Mouse (Mus musculus) left cerebral cortex, adult 8-10 months (tissue): ENCODE results near the gene Gm20388. TPM values are rescaled to one million over a fixed set of nuclear protein-coding genes. Genes with fewer than 3 reads are reported as not detected.

Experiments used
- DNase-seq, 2 experiments: peaks; one replicate each; pipeline ENCODE4 v3.0.0; 2022; ENCODE audit warnings: low spot score in 2 of 2
- total RNA-seq, 4 experiments: library from RNA; stranded (reverse); gene quantifications; 2 replicates each; pipeline ENCODE4 v1.2.4; 2022

Gene Gm20388
- total RNA-seq, 4 experiments from 2014 or later: 10.4 to 20.8 (median 16.4) TPM

DNA sequence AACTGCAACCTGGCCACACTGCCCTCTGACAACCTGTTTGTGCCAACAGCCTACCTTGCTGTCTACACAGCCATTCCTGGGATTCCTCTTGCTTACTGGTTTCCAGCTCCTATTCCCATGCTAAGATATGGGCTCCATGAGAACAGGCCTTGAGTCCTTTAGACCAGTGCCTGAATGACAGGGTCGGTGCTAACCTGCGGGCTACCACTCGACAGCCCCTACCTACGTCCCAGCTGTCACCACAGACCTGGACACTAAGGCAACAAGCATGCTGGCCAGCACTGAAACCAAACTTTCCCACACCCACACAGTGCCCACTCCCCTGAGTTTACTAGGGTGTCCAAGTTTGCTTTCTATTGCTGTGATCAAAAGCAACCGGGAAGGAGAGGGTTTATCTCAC lies 1917.1 kb downstream of the Gm20388 start:
- DNase-seq: no peak

DNA sequence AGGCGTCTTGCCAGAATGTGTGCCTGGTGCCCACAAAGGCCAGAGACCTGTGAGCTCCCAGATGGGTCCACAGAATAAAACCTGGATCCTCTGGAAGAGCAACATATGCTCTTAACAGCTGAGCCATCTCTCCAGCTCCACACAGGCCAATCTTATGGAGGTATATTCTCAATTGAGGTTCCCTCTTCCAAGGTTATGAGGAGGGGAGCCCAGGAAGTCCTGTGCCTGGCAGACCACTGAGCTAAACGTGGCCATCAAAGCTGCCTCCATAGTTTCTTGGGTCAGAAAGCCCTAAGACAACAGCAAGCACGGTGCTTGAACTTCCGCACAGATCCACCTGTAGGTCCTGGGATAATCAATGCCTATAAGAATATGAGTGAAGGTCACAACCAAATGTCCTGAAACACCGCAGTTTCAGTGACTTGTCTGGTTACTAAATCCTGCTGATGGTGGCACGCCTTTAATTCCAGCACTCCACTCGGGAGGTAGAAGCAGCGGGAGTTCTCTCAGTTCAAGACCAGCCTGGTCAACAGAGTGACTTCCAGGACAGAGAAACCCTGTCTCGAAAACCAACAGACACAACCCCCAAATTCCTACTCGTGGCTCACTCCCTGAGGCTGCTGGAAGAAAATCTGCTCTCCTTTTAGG lies 1917.9 kb downstream of the Gm20388 start:
- DNase-seq: no peak

DNA sequence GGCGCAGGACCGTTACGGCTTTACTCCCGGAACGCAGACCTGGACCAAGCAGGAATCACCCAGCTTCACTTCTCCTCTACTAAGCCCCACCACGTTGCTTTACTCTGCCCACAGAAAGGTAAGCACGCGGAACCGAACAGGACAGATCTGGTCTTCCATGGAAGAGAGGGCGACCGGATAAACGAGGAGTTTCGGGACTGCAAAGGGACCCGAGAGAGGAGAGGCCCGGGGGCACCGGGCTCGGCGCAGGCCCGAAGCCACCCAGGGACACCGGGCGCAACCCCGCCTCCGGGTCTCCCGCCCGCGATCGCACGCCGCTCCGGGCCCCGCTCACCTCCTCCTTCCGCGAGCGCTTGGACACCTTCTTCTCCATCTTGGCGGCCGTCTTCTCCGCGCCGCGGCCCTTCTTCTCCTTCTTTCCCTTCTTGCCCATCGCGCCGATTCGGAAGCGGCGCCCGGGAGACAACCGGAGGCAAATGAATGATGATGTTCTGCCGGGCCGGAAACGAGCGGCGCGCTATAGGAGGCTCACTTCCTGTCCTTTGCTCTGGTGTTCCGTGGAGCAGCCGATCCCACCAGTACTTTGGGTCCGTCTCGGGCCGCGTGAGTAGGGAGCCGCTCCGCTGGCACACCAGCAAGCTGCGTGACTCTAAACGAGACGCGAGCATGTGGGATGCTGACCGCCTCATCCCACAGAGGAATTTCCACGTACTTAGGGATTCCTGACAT lies 1918.6 kb downstream of the Gm20388 start, which contains the start of gene Klhdc4:
TSS of gene Klhdc4 (minus strand) at position 522 of the 729 bp plus-strand sequence.
- DNase-seq: peak; percentile 79 to 87

DNA sequence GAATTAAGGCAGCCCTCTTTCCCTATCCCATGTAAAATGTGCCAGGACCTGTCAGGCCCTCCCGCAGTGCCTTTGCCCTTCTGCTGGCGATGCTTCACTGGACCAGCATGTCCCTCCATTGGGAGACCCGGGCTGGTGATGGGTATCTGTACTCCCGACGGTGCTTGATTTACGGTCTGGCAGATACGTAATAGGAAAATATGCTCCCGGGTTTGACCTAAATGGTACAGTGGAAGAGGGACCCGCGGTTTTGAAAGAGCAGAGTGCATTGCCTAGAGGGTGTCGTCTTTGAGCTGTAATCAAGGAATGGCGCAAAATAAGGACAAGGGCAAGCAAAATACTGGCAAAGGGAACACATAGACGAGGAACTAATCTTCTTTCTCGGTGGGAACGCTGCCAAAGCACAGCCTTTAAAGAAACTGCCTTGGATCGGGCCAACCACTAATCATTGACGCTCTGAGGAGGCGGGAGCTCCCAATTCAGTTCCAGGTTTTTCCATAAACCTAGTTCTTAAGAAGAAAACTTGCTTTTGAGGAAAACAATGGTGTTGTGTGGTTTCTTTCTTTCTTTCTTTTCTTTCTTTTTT lies 1919.2 kb downstream of the Gm20388 start:
- DNase-seq: peak in 1 of 2 experiments; percentile 62

DNA sequence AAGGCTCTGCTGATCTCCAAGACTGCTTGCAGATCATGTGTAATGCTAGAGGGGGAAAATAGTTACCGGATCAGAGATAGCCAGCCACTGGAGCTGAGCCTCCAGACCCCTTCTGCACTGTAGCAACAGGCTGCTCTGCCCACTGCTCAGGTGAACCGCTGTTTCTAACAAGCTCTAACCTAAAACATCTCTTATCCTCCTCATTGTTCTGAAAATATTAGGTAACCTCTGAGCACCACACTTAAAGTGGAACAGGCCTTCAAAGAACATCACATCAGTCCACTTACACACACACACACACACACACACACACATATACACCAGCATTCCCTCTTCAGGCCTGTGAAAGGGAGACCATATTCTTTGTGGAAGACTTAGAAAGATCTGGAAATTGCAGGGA lies 1921.4 kb downstream of the Gm20388 start:
- no peak for DNase-seq

DNA sequence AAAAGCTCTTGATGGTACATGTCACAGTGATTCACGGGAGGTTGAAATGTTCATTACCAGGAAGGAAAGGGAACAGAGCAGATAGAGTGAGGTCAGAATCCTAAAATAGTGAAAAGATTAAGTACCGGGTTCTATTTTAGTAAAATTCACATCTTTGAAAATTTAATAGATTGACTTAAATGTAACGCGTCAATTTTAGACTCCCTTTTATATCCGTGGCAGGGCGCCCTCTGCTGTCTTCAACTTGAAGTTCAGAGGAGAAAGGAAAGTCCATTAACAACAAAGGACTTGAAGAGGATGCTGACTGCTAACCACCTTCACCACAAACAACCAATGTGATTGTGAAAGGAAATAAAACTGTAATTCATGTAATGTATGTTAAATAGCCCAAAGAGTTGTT lies 1921.9 kb downstream of the Gm20388 start:
- DNase-seq: peak in 1 of 2 experiments; percentile 57

DNA sequence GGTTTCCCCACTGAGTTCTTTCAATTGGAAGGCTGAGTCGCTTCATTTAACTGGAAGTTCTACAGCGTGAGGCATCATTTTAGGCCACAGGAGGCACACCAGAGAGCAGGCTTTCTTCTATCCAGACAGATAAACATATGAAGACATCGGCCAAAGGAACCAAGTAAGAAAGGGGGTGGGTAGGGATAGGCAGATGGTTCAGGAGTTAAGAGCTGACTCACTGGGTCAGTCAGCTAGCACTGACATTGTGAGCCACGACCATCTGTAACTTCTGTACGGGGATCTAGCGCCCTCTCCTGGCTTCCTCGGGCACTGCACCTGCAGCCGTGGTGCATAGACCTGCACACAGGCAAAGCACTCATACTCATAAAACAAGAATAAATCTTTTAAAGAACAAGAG lies 1930.6 kb downstream of the Gm20388 start:
- DNase-seq: peak in 1 of 2 experiments; percentile 79

DNA sequence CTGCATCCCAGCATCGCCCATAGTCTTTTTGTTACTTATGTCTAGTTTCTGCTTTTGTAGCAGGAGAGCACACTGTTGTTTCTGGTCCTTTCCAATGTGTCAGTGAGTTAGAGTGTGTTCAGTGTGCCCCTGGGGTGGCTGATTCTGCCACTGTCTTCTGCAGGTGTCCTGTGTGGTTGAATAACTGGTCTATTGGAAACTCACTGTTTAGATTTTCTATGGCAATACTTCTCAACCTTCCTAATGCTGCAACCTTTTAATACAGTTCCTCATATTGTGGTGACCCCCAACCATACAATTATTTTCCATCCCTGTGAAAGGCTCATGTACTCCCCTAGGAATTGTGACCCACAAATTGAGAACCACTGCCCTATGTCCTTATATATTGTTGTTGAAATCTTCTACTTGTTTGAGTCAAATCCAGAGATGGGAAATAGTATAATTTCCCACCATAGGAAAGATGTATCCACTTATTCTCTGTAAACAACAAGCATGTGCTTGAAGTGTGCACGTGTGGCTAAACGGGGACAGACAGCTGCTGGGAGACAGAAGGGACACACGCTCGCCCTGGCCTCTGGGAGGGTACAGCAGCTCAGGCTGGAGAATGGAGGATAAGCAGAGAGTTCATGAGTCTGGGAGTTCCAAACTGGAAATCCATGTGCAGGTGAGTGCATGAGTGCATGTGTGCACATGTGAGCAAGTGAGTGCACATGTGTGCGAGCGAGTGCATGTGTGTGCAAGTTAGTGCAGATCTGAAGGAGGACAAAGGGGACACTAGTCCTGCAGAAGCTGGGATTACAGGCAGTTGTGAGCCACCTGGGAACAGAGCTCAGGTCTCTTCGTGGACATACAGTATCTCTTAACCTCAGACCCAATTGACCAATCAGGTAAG lies 1931.7 kb downstream of the Gm20388 start:
- DNase-seq: no peak

DNA sequence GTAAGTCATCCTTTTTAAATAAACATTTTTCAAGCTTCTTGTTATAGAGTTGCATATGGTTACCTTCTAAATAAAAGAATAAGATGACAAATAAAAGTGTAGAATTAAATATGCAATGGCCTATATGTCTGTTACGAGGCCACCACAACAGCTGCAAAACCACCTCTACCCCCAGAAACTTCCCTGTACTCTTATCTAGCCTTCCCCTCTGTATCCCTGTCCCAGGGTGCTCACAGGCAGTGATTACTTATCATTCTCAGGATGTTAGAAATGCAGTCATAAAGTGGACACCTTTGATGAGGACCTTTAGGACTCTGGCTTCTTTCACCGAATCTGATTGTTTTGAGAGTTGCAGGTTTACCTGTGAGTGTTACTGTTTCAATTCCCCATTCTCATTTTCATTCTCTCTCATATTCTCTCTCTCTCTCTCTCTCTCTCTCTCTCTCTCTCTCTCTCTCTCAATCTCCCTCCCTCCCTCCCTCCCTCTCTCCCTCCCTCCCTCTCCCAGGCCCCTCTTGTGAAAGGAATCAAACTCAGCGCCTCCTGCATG lies 1932.6 kb downstream of the Gm20388 start:
- DNase-seq: no peak

DNA sequence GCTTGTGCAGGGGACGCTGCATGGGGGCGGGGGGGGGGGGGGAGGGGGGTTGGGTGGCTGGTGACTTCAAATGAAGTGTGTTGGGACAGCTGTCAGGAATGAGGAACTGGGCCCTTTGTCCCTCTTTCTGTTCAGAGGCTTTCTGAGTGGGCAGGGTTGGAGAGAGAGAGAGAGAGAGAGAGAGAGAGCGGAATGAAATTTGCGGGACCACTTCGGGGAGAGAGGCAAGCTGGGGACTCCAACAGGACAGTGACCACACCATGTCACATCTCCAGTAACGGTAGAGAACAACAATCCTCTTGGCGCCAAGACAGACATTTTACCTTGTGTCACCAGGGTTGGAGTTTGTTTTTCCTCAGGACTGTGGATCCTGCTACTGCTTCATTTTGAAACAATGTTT lies 1934.1 kb downstream of the Gm20388 start:
- no peak for DNase-seq

DNA sequence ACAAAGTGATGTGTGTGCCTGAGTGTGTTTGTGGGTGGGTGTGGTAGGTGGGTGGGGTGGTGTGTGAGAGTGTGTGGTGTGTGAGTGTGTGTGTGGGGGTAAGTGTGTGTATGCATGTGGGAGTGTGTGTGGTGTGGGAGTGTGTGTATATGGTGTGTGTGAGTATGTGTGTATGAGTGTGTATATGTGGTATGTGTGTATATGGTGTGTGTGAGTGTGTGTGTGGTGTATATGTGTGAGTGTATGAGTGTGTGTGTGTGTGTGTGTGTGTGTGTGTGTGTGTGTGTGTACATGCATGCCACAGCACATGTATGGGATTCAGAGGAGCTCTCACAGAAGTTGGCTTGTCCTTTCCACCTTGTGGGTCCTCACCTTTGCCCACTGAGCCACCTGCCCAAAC lies 1936.2 kb downstream of the Gm20388 start:
- DNase-seq: no peak

DNA sequence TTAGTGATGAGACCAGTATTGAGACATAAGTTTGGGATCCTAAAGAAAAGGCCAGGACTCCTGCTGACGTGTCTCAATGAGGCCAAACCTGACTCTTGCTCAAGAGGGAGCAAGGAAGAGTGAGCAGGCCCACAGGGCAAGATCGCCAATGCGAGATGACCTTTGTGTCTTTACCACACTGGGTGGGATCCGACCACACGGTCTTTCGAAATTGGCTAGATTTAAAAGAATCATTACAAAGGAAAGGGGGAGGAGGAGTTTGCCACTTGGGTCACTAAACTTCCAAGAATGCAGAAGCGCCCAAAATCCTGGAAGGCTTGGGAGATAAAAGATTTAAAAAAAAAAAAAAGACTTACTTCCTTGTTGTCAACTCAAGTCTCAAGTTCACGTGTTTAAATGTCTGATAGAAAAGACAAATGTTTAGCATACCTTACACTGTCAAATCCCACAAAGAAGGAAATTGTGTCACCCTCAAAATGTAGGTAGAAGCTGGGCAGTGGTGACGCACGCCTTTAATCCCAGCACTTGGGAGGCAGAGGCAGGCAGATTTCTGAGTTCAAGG lies 1936.7 kb downstream of the Gm20388 start:
- no peak for DNase-seq

DNA sequence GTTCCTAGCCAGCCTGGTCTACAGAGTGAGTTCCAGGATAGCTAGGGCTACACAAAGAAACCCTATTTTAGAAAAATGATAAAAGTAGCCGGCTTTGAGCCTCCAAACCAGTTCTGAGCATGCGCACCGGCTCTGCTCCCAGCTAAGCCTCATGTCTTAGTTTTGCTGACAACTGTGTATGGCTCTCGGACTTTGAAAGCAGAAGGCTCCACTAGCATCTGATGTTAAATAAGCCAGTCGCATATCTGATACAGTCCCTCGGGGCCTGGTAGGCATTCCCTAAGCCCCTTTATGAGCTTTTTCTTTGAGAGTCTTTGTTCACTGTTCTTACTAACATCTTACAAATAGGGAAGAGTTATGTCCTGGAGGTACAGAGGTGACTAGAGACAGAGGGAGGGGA lies 1937.3 kb downstream of the Gm20388 start:
- no peak for DNase-seq

DNA sequence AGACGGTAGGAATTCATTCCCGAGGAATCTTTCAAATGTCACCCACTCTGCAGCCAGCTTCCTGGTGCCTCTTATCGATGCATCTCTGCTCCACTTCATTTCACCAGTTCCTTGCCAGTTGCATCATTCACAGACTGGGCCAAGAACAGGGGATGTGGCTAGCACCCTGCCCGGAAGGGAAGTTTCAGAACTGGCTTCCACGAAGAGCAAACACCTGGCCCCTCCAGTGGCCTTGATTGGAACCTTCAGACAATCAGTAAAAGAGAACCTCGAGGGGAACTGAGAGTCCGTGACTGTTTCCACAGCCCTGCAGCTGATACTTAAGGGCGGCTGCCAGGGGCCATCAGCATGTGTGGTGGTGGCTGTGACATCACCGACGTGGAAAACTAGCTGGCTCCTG lies 1937.9 kb downstream of the Gm20388 start:
- DNase-seq: no peak

DNA sequence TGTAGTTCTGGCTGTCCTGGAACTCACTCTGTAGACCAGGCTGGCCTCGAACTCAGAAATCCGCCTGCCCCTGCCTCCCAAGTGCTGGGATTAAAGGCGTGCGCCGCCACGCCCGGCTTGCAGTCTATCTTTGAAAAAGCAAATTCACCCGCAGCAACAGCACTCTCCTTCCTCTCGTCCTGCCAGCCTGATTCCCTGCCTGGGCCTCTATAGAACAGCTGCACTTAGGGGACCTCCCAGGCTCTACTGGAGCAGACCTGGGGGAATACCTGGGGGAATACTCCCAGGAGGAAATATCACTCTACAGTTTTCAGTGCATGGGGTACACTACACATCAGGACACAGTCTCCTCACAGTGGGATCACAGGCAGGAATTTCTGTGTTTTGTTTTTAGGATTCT lies 1938.7 kb downstream of the Gm20388 start:
- no peak for DNase-seq

DNA sequence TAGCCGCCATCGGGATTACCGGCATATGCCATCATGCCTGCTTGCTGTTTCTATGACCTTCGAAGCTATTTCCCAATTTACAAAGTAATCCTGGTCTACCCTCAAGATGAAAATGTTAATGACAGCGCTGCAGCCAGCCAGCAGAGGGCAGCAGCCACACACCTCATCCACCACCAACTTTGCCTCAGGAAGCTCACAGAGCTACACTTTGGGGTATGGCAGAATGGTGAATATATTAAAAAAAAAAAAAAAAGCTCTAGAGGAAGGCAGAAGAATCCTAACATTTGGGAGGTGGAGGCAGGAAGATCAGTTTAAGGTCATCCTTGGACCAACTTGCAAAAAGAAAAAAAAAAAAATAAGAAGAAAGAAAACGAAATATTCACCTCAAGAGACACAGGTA lies 1939.4 kb downstream of the Gm20388 start:
- peak; percentile 42 to 59 for DNase-seq

DNA sequence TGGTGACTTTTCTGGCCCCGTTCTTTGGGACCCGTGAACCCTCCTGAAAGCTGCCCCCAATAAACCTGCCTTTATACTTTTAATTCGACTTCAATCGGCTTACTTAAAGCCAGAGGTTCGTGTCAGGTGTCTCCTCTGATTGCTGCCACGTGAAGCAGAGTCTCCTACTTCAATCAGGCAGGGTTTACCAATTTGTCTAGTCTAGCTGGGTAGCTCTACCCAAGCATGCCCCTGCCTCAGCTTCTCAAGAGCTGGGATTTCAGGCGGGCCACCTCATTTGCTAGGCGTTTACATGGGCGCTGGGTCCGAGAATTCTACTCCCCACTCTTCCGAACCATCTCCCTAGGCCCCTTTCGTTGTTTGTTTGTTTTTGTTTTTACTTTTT lies 1939.8 kb downstream of the Gm20388 start:
- DNase-seq: no peak

DNA sequence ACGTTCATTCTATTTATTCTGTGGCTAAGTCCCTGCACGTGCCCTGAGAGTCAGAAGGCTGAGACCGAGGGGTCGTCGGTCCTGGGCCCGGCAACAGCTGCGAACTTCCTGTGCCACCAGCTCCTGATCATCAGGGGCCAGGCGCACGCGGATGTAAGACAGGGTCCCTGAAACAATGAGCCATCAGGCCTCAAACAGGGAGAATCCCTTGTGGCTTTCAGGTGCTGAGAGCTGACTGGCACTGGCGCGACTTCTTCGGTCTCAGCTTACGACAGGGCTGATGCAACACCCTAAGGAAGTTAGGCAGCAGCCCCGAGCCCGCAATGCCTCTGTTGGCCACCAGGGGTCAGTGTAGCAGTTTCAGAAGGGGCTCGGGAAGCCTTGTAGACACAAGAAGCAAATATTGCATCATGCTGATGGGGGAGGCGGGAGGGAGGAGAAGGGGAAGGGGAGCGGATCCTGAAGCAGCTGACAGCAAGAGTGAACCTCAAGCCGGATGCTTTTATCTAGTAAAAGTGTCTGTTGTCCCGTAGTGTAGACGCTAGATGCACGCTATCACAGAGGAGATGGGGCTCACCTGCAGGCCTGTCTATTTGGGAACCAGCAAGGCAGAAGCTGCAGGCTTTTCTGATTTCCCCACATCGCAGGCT lies 1940.3 kb downstream of the Gm20388 start:
- DNase-seq: peak; percentile 88 to 97

DNA sequence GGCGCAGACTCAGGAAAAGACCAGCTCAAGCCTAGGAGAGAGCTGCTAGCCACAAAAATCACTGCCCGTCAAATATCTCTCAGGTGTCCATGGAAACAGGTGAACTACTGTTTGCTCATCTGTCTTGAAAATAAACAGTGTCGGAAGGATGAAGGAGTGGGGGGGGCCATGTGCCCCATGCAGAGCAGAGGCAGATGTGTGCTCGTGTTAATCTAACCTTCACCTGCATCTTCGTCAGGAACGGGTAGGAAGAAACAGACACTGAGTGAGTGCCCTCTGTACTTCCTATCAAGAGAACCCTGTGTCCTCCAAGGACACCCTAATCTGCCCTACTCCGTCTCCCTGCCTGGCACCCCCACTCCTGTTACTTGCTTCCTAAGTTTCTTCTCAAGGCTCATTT lies 1941.1 kb downstream of the Gm20388 start:
- no peak for DNase-seq

DNA sequence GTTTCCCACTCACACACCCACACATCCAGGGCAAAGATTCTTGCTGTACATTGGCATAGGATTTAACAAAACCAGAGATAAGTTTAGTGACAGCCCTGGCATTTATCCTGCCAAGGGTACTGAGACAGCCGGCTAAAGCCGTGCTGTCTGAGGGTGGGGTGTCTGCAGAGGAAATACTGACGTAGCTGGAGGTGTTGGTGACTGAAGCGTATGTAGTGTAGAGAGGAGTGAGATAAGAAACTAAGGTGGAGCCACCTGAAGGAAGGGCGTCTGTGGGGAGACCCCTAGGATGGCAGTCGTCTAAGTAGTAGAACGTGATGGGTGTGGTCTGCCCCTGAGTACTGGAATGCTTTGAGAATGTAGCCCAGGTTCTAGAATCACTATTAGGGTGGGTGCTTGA lies 1941.8 kb downstream of the Gm20388 start:
- DNase-seq: no peak

DNA sequence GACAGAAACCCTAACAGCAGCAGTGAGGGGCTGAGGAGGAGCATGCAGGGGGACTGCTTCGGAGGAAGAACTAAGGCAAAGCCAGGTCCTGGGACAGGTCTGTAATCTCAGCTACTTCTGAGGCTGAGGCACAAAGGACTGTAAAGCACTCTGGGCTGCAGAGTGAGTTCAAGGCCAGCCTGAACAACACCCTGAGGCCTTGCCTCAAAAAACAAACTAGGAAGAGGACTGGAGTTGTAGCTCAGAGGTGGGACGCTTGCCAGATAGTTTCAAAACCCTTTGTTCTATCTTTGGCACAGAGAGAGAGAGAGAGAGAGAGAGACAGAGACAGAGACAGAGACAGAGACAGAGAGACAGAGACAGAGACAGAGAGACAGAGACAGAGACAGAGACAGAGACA lies 1942.9 kb downstream of the Gm20388 start:
- no peak for DNase-seq
